Mouse (Mus musculus) forelimb bud, embryonic 11.5 days (tissue): Measurements from ENCODE around the gene Tap2.
A peak's percentile ranks its signal among the peaks of the same experiment; 100 is the strongest.

ENCODE experiments used
- DNase-seq: peaks from one replicate; pipeline ENCODE4 v3.0.0-alpha.2; 2012; ENCODE audit warnings: low read depth, low spot score

Tap2 gene

DNA sequence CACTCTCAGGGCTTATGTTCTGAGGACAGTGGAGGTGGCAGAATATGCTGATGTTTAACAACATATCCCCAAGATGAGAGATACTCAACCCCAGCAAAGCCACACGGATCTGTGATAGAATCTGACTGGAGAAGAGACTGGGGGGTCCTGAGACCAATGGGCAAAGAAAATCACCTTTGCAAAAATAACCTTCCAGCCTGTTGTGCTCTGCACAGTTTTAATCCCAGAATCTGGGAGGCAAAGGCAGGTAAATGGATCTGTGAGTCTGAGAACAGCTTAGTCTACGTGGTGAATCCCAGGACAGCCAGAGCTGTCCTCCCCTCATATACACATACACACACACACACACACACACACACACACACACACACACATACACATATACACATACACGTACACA, 46.0 kb downstream of the Tap2 start:
- DNase-seq = no peak

DNA sequence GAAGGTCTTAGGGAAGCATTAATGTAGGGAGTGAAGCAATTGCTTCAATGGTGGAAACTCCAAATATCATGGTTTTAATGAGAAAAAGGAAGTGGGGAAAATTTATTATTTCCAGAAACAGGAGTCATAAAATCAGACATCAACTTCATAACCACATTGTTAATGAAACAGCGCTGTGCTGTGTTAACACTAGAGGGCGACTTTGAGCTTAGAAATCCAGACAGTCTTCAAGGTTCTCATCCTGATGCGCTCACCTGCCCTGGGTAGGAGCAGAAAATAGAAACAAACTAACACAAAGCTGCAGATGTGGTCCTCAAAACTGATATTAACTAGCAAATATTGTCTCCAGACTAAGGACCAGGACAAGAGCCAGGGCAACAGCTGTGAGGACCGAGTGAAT, 46.6 kb downstream of the Tap2 start:
- DNase-seq = no peak

DNA sequence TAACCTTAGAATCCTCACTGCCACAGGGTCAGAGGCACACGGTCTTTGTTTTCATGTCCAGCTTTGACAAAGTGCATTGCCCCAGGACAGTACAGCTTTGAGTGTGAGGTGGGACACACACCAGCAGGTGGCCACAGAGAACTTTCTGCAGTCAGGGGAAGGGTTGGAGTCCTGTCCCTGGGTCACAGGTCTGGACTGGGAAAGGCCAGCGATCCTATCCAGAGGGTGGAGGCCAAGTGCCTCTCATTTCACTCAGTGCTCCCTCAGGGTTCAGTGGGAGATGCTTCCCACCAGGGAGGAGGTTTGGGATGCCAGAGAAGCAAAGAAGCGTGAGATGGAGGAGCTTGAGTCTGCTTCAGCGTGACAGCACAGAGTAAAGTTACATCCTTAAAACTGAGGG, 48.3 kb downstream of the Tap2 start:
- DNase-seq = no peak

DNA sequence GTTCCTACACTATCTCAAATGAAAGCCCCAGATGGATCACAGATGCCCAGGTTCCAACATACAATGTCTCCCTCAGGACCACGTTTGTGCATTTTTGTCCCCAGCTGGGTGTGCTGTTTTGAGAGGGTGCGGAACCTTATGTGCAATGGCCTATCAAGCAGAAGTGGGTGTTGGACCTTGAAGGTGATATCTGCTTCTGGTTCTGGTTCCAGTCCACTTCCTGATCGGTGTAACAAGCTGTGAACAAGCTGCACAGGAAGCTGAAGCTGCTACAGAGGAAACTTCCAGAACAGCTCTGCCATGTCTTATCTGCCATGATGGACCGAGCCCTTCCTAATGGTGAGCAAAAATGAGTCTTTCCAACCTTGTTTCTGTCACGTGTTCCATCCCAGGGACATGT, 53.2 kb downstream of the Tap2 start:
- DNase-seq = no peak

DNA sequence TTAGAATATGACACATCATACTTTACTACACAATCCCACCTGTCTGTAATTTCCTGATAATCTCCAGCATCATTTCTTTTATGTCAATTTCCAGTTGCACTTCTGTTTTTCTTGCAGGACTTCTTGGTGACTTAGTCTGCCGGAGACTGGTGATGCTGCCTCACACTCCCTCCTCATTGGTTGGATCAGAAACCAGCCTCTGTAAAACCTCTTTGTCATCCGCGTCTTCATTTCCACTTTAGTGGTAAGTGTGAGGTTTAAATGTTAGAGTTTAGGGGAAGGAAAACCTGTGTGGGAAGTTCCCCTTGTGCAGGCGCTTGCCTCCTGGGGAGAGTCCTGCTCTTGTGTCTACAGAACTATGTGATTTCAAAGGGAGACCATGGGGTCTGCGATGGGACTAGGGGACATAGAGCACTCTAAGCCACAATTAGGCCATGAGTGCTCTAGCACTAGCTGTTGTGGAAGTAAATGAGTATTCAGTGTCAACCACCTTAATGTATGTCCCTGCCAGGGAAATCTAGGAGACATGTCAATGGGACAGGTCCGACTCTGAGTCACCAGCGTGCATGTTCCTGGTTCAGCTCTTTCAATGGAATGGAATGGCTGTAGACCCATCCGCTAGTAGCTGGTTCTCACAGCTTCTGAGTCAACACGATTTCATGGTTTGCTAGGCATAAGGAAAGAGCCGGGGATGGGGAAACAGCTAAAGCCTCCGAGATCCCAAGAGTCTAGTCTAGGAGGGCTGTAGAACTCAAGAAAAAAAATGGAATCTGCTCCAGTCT, 54.5 kb downstream of the Tap2 start, which contains the start of gene H2-Ab1:
TSS of gene H2-Ab1 (plus strand) at position 96 of the 782 bp plus-strand sequence.
- peak; percentile 44 for DNase-seq

DNA sequence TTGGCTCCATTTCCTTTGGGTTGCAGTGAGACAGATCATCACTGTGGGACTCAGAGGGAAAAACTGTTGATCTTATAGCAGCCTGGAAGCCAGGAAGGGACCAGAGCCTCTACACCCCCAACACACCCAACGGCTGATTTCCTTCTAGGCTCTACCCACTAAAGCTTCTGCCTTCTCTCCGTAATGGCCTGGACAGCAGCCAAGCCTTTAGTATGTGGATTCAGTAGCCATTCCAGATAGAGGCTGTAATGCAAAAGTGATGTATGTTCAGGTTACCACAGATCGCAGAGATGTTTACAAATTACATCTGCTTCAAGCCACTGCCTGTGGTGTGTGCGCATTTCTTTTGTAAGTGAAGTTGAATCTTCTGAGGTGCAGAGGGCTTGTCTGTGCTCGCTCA, 57.2 kb downstream of the Tap2 start:
- DNase-seq = no peak

DNA sequence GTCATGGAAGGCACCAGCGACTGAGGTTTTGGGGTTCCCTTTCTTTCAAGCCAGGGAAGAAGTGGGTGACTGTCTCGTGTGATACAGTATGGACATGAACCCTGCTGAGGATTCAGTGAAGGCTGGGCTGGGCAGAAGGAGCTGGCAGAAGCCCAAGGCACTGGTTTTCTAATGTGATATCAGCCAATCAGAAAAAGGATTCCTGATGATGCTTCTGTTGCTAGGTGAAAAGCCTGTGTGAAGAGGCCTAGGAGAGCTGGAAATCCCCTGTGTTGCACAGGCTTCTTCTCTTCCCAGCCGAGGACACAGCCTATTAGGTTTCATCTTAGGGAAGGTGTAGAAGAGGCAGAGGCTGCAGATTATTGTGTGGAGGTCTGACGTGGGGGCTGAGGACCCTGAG, 58.2 kb downstream of the Tap2 start:
- peak; percentile 69 for DNase-seq

DNA sequence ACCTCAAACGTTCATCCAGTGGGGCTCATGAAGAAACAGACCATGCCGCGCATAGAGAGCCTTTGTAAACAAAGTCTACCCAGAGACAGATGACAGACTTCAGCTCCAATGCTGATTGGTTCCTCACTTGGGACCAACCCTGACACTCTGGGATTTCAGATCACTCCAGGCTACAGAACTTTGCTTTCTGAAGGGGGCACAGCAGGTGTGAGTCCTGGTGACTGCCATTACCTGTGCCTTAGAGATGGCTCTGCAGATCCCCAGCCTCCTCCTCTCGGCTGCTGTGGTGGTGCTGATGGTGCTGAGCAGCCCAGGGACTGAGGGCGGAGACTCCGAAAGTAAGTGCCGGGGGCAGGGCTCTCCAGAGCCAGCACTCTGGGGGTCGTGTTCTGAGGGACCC, 59.7 kb downstream of the Tap2 start:
- DNase-seq = peak; percentile 88

DNA sequence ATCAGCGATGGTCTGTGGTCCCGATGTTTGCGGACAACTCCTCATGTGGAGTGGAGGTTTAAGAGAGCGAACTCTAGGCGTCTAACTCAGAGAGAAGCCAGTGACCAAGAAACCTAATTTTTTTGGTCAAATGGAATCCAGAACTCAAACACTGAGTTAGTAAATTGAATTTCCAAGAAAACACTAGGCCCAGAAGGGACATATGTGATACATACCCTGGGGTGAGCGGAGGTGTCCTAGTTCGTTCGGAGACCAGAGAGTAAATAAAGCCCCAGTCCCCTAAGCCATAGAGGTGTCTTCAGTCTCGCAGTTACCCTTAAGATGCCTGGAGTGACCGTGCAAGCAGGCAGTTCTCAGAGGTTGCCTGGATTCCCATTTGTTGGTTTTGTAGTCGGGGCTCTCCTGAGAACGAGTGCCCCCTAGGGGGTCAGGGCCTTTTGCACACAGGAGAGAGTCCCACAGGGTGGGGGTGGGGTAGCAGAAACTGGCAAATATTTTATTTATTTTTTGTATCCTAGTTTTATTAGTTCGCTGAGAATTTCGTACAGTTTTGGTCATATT, 60.6 kb downstream of the Tap2 start:
- peak; percentile 27 for DNase-seq

DNA sequence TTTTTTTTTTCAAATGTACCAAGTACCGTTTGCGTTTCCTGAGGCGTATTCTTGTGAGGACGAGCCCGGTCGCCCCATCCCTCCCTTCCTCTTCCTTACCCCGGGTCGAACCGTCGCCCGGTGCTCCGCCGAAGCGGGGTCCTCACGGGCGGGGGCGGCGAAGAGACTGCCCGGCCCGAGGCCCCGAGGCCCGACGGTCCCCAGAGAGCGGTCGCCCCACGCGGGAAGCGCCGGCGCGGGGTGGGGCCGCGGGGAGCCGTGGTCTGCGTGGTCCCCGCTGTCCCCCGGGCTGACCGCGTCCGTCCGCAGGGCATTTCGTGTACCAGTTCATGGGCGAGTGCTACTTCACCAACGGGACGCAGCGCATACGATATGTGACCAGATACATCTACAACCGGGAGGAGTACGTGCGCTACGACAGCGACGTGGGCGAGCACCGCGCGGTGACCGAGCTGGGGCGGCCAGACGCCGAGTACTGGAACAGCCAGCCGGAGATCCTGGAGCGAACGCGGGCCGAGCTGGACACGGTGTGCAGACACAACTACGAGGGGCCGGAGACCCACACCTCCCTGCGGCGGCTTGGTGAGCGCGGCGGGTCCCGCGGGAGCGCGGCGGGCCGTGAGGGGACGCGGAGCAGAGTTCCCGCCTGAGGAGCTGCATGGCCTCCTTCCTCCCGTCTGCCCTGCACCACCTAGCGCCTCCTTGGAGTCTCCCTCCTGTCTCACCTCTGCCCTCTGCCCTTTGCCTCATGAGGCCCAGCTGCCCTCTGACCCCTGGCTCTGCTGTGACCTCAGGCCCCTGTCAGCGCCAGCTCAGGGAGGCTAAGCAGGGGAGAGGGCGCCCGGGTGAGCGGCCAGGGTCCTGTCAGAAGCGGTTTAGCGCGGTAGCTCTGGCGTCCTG, 61.4 kb downstream of the Tap2 start:
- DNase-seq = no peak
